Mouse (Mus musculus) liver (tissue): ENCODE measurements around the gene Macrod1.
"Not testable (repeated sequence)": the region's sequence is repeated elsewhere in the genome, so short reads cannot be mapped to it uniquely, and the experiment has no call there.

Experiments
- DNase-seq: peaks from one replicate; pipeline ENCODE4 v3.0.0-alpha.2; 2020; ENCODE audit warnings: mixed read lengths

The Macrod1 gene

GRCm38 (mm10) chr19:7056248-7057087 lies at the start of gene Macrod1:
Gene Macrod1 (plus strand): TSS chr19:7056810.
- peak; percentile 72 for DNase-seq

GRCm38 (mm10) chr19:7006892-7007593 lies 49.6 kb upstream of the Macrod1 start:
- no peak for DNase-seq

GRCm38 (mm10) chr19:7012426-7012825 lies 44.2 kb upstream of the Macrod1 start:
- no peak for DNase-seq

- DNase-seq: no peak
Measured at GRCm38 (mm10) chr19:7013984-7014383, 42.6 kb upstream of the Macrod1 start.

GRCm38 (mm10) chr19:7014481-7015135 lies 42.0 kb upstream of the Macrod1 start:
- DNase-seq: no peak

- peak; percentile 88 for DNase-seq
Measured at GRCm38 (mm10) chr19:7017541-7018457, 38.8 kb upstream of the Macrod1 start.

- DNase-seq: peak; percentile 30
Measured at GRCm38 (mm10) chr19:7018546-7018945, 38.1 kb upstream of the Macrod1 start.

- peak; percentile 87 for DNase-seq
Measured at GRCm38 (mm10) chr19:7019191-7019590, 37.4 kb upstream of the Macrod1 start, which contains the start of gene Fermt3. Gene Fermt3 (minus strand): TSS chr19:7019469.

- peak; percentile 67 for DNase-seq
Measured at GRCm38 (mm10) chr19:7020224-7020641, 36.4 kb upstream of the Macrod1 start.

- no peak for DNase-seq
Measured at GRCm38 (mm10) chr19:7029531-7029930, 27.1 kb upstream of the Macrod1 start.

- no peak for DNase-seq
Measured at GRCm38 (mm10) chr19:7034006-7034405, 22.6 kb upstream of the Macrod1 start.

- DNase-seq: peak; percentile 71
Measured at GRCm38 (mm10) chr19:7039088-7039720, 17.4 kb upstream of the Macrod1 start.

- peak; percentile 98 for DNase-seq
Measured at GRCm38 (mm10) chr19:7039841-7040636, 16.6 kb upstream of the Macrod1 start, which contains the start of gene Stip1. Gene Stip1 (minus strand): TSS chr19:7039967.

GRCm38 (mm10) chr19:7040637-7041130 lies 15.9 kb upstream of the Macrod1 start:
- DNase-seq: peak; percentile 19

- DNase-seq: no peak
Measured at GRCm38 (mm10) chr19:7041171-7041570, 15.4 kb upstream of the Macrod1 start.

GRCm38 (mm10) chr19:7044279-7044678 lies 12.3 kb upstream of the Macrod1 start:
- DNase-seq: no peak

GRCm38 (mm10) chr19:7044706-7045105 lies 11.9 kb upstream of the Macrod1 start:
- DNase-seq: no peak

GRCm38 (mm10) chr19:7053382-7053781 lies 3.2 kb upstream of the Macrod1 start:
- not testable (repeated sequence) for DNase-seq

GRCm38 (mm10) chr19:7054772-7055171 lies 1.8 kb upstream of the Macrod1 start:
- DNase-seq: peak; percentile 20

GRCm38 (mm10) chr19:7055173-7055572 lies 1.4 kb upstream of the Macrod1 start:
- DNase-seq: no peak
